Mouse (Mus musculus) limb, embryonic 13.5 days (tissue): ENCODE measurements around the gene Csrnp1. TPM values are rescaled to one million over a fixed set of nuclear protein-coding genes. Genes with fewer than 3 reads are reported as not detected.

Experiments
- ATAC-seq: fragments of 200-750 bp; cut with Nextera tagmentation; 2 replicates; pipeline ENCODE4 v1.8.0; 2017; ENCODE audit warnings: low read depth, moderate number of reproducible peaks, moderate TSS enrichment; ENCODE audit not compliant: low FRiP score
- H3K27ac ChIP-seq: fragments of 300-500 bp; sonication (generic); 2 replicates; pipeline ENCODE4 v1.5.1; 2015; ENCODE audit warnings: inconsistent platforms, mild to moderate bottlenecking, moderate library complexity
- H3K27me3 ChIP-seq: fragments of 300-500 bp; sonication (generic); 2 replicates; pipeline ENCODE4 v1.6.1; 2015; ENCODE audit warnings: mild to moderate bottlenecking, inconsistent platforms
- H3K36me3 ChIP-seq: fragments of 300-500 bp; sonication (generic); 2 replicates; pipeline ENCODE4 v1.6.1; 2015; ENCODE audit warnings: inconsistent platforms, mild to moderate bottlenecking, moderate library complexity
- H3K4me1 ChIP-seq: fragments of 300-500 bp; sonication (generic); 2 replicates; pipeline ENCODE4 v1.6.1; 2015; ENCODE audit warnings: inconsistent platforms
- H3K4me2 ChIP-seq: fragments of 300-500 bp; sonication (generic); replicated peaks from 2 replicates; pipeline ENCODE4 v1.6.1; 2015; ENCODE audit warnings: inconsistent platforms, mild to moderate bottlenecking, moderate library complexity
- H3K4me3 ChIP-seq: fragments of 300-500 bp; sonication (generic); 2 replicates; pipeline ENCODE4 v1.5.1; 2015; ENCODE audit warnings: moderate library complexity, mild to moderate bottlenecking, inconsistent platforms
- H3K9ac ChIP-seq: fragments of 300-500 bp; sonication (generic); 2 replicates; pipeline ENCODE4 v1.6.1; 2015; ENCODE audit warnings: mild to moderate bottlenecking, inconsistent platforms
- H3K9me3 ChIP-seq: fragments of 300-500 bp; sonication (generic); 2 replicates; pipeline ENCODE4 v1.6.1; 2016; ENCODE audit warnings: inconsistent platforms
- WGBS: fragments of 180-500 bp; shearing (Covaris S2); methylation state at CpG from one replicate; pipeline ENCODE4 v1.1.7; 2015; 5-methylcytosine and 5-hydroxymethylcytosine counted together
- polyA plus RNA-seq: library from polyadenylated mRNA; unstranded; fragments of >200 nt; fragmentation: Nextera tagmentation; extraction: Ambion mirVana; gene quantifications from 2 replicates; pipeline ENCODE4 v1.2.1, GENCODE M21; 2015

The Csrnp1 gene
- polyA plus RNA-seq, 1 experiment from 2014 or later: 4.5 TPM

DNA sequence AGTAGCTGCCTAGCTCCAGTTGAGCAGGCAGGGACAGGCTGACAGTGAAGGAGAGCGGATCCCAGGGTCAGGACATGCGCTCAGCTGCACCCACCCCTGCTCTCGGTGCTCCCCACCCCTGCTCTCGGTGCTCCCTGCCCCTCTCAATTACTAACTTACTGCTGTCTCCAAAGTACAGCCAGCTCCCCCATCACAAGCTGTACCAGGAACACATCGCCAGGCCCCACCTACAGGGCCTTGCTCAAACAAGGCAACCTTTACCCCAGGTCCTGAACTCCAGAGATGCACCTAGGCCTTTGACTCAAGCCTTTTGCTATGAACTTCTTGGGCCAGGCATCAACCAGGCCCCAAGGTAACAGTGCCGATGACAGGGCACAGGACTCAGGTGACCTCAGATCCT is 50.8 kb downstream of the Csrnp1 start:
- Histone ChIP-seq H3K4me3 (no peak overlapping the region), H3K9me3 (no peaks in the 10 kb centered on the region), H3K9ac (no peak overlapping the region), H3K4me2 (no peak overlapping the region), H3K27ac (no peak overlapping the region), H3K4me1 (peaks cover 16% of the 10 kb centered on the region), H3K27me3 (no peaks in the 10 kb centered on the region), H3K36me3 (peaks cover 44% of the 10 kb centered on the region)
- WGBS: 98% methylated on average over 6 of the region's 6 CpGs
- no peak for ATAC-seq

DNA sequence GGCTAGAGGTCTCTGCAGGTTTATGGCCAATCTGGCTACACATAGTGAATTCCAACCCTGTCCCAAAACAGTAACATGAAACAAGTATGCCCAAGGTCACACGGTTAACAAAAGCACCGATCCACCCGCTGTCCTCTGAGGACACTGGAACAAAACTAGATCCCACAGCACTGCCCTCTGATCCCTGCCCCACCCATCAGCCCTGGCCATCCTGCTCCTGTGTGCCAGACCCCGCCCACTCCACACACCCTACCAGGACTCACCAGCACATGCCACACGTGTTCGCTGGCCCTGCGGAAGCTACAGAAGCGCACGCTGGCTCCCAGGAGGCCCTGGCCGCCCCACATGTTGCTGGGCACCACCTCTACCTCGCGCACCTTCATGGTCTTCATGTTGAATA is 52.1 kb downstream of the Csrnp1 start:
- no peaks in the 10 kb centered on the region for H3K9me3 ChIP-seq
- WGBS: 86% methylated on average over 12 of the region's 12 CpGs
- no peak for ATAC-seq
- H3K4me3 ChIP-seq: no peak overlapping the region
- no peak overlapping the region for H3K27ac ChIP-seq
- H3K4me2 ChIP-seq: no peak overlapping the region
- no peaks in the 10 kb centered on the region for H3K27me3 ChIP-seq
- peaks cover 9% of the 10 kb centered on the region for H3K4me1 ChIP-seq
- peaks cover 57% of the 10 kb centered on the region for H3K36me3 ChIP-seq
- no peak overlapping the region for H3K9ac ChIP-seq

DNA sequence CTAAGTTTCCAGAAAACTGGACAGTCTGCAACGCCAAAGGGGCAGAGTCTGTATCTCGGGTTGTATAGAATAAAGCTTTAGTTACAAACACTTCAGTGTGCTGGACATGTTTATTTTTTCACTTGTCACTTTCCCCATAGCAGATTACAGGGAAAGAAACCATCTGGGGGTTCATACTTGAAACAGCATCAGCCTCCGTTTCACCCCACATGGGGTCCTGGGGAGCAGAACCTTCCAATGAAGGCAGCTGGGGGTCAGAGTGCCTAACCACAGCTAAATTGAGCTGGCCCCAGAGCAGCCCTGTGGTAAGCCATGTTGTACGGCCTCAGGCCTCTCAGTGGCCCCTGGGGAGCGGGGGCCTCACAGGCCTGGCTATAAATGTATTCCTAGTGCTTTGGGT is 58.0 kb downstream of the Csrnp1 start:
- no peak overlapping the region for H3K9ac ChIP-seq
- H3K4me3 ChIP-seq: no peak overlapping the region
- H3K36me3 ChIP-seq: peaks cover 93% of the 10 kb centered on the region
- H3K27ac ChIP-seq: no peak overlapping the region
- no peak for ATAC-seq
- H3K4me2 ChIP-seq: no peak overlapping the region
- H3K27me3 ChIP-seq: no peaks in the 10 kb centered on the region
- 82% methylated on average over 5 of the region's 5 CpGs for WGBS
- no peaks in the 10 kb centered on the region for H3K4me1 ChIP-seq
- H3K9me3 ChIP-seq: no peaks in the 10 kb centered on the region

DNA sequence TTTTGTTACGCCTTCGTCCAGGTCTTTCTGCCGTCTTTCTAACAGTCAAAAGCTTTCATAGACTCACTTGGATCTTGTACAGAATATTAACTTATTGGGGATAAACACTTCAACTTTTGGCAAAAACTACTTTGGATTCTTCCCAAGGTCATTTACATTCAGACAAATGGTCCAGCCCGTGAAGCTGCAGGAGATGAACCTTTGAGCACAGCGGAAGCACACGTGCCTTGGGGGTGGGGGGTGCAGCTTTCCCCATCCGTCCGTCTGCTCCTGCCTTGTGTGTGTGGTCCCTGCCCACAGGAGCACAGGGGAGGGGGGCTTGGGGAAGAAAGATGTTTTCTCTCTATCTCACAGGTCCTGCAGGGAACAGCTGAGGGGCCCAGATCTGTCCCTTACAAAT is 58.7 kb downstream of the Csrnp1 start:
- ATAC-seq: no peak
- 86% methylated on average over 8 of the region's 8 CpGs for WGBS
- no peak overlapping the region for H3K4me2 ChIP-seq
- no peaks in the 10 kb centered on the region for H3K27me3 ChIP-seq
- no peaks in the 10 kb centered on the region for H3K4me1 ChIP-seq
- no peak overlapping the region for H3K9ac ChIP-seq
- H3K36me3 ChIP-seq: peaks cover 94% of the 10 kb centered on the region
- H3K9me3 ChIP-seq: no peaks in the 10 kb centered on the region
- H3K4me3 ChIP-seq: no peak overlapping the region
- H3K27ac ChIP-seq: no peak overlapping the region

DNA sequence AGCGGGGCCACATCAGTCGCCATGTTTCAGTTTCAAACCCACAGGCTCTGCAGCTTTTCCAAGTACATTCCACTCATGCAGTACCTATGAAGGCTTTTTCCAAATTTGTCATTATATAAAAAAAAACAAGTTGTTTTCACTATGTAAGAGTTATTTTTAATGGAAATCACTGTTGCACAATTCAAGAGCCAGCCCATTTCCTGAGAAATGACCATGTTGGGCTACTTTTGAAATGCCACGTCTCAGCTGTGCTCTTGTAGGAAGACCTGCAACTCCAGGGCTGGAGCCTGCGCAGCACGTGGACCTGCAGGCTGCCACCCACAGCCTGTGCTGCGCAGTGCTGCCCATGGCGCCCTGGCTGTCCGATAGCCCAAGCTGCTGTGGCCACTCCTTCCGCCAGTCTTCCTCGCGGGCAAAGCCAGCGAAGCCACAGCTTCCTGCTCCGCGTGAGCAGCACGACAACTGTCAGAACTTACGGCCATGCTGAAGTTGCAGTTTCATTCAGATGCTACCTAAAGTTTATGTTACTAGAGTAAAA is 59.3 kb downstream of the Csrnp1 start:
- Histone ChIP-seq H3K36me3 (peaks cover 94% of the 10 kb centered on the region), H3K9ac (no peak overlapping the region), H3K27ac (no peak overlapping the region), H3K4me1 (no peaks in the 10 kb centered on the region), H3K4me2 (no peak overlapping the region), H3K4me3 (no peak overlapping the region), H3K27me3 (no peaks in the 10 kb centered on the region), H3K9me3 (no peaks in the 10 kb centered on the region)
- WGBS: 93% methylated on average over 16 of the region's 16 CpGs
- no peak for ATAC-seq

DNA sequence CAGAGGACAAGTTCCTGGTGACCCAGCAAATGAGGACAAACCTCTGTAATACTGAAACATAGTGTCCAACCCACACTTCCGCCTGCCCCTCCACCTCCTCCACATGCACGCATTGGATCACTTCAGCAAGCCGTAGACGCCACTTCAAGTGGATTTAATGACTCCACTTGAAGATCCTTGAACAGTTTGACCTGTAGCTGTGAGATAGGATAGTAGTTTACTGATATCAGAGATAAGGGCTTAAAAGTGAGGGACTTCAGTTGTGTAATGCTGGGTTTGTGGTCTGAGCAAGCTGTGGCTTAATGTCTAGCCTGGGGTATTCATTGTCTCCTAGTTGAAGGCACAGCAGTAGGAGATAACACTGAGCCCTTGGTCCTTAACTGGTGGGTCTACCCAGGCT is 61.0 kb downstream of the Csrnp1 start:
- Histone ChIP-seq H3K27me3 (no peaks in the 10 kb centered on the region), H3K9me3 (no peaks in the 10 kb centered on the region), H3K4me2 (no peak overlapping the region), H3K27ac (no peak overlapping the region), H3K36me3 (peaks cover 93% of the 10 kb centered on the region), H3K4me1 (no peaks in the 10 kb centered on the region), H3K9ac (no peak overlapping the region), H3K4me3 (no peak overlapping the region)
- 93% methylated on average over 4 of the region's 4 CpGs for WGBS
- ATAC-seq: no peak

Other genes with a start within 250 kb of the Csrnp1 start
- 0.04 and 0.05 TPM in 2 replicates for gene Scn11a, start 159.2 kb downstream of the Csrnp1 start, polyA plus RNA-seq
- 51.5 and 60.3 TPM in 2 replicates for gene Wdr48, start 89.8 kb downstream of the Csrnp1 start, polyA plus RNA-seq
- 29.5 and 31.5 TPM in 2 replicates for gene Gorasp1, start 47.1 kb downstream of the Csrnp1 start, polyA plus RNA-seq
- gene Ttc21a, start 47.1 kb downstream of the Csrnp1 start, polyA plus RNA-seq: 0.18 and 0.20 TPM in 2 replicates
- 0.70 and 1.0 TPM in 2 replicates for gene Xirp1, start 38.9 kb upstream of the Csrnp1 start, polyA plus RNA-seq
- gene Cx3cr1, start 85.2 kb upstream of the Csrnp1 start, polyA plus RNA-seq: 10.2 and 11.0 TPM in 2 replicates
- 0.76 and 0.97 TPM in 2 replicates for gene Ccr8, start 107.5 kb upstream of the Csrnp1 start, polyA plus RNA-seq
- 34.0 and 37.3 TPM in 2 replicates for gene Slc25a38, start 125.7 kb upstream of the Csrnp1 start, polyA plus RNA-seq
- gene Rpsa, start 143.0 kb upstream of the Csrnp1 start, polyA plus RNA-seq: 1,301 and 1,325 TPM in 2 replicates
- not detected in 2 replicates for gene Mobp, start 165.0 kb upstream of the Csrnp1 start, polyA plus RNA-seq